Mouse (Mus musculus) neural tube, embryonic 15.5 days (tissue): ENCODE results near the gene Sac3d1. TPM values are rescaled to one million over a fixed set of nuclear protein-coding genes. Genes with fewer than 3 reads are reported as not detected.

ENCODE experiments used
- ATAC-seq: fragments of 200-750 bp; cut with Nextera tagmentation; 2 replicates; pipeline ENCODE4 v1.8.0; 2017; ENCODE audit warnings: mild to moderate bottlenecking, moderate TSS enrichment, moderate library complexity; ENCODE audit not compliant: low FRiP score
- H3K27ac ChIP-seq: fragments of 300-500 bp; sonication (generic); replicated peaks from 2 replicates; pipeline ENCODE4 v1.5.1; 2015; ENCODE audit warnings: mild to moderate bottlenecking, inconsistent platforms
- H3K27me3 ChIP-seq: fragments of 300-500 bp; sonication (generic); replicated peaks from 2 replicates; pipeline ENCODE4 v1.6.1; 2015; ENCODE audit warnings: inconsistent platforms
- H3K36me3 ChIP-seq: fragments of 300-500 bp; sonication (generic); 2 replicates; pipeline ENCODE4 v1.6.1; 2015; ENCODE audit warnings: inconsistent platforms
- H3K4me1 ChIP-seq: fragments of 300-500 bp; sonication (generic); 2 replicates; pipeline ENCODE4 v1.6.1; 2015; ENCODE audit warnings: inconsistent platforms
- H3K4me2 ChIP-seq: fragments of 300-500 bp; sonication (generic); 2 replicates; pipeline ENCODE4 v1.6.1; 2015; ENCODE audit warnings: inconsistent platforms, mild to moderate bottlenecking, moderate library complexity
- H3K4me3 ChIP-seq: fragments of 300-500 bp; sonication (generic); replicated peaks from 2 replicates; pipeline ENCODE4 v1.5.1; 2015; ENCODE audit warnings: mild to moderate bottlenecking, inconsistent platforms
- H3K9ac ChIP-seq: fragments of 300-500 bp; sonication (generic); replicated peaks from 2 replicates; pipeline ENCODE4 v1.6.1; 2015; ENCODE audit warnings: mild to moderate bottlenecking, inconsistent platforms
- H3K9me3 ChIP-seq: fragments of 300-500 bp; sonication (generic); replicated peaks from 2 replicates; pipeline ENCODE4 v1.6.1; 2016; ENCODE audit warnings: inconsistent platforms
- WGBS: fragments of 180-500 bp; shearing (Covaris S2); methylation state at CpG from one replicate; pipeline ENCODE4 v1.1.7; 2015; ENCODE audit warnings: mixed read lengths; 5-methylcytosine and 5-hydroxymethylcytosine counted together
- polyA plus RNA-seq: library from polyadenylated mRNA; unstranded; fragments of >200 nt; fragmentation: Nextera tagmentation; extraction: Ambion mirVana; gene quantifications from 2 replicates; pipeline ENCODE4 v1.2.1, GENCODE M21; 2015

Gene Sac3d1
- polyA plus RNA-seq, 1 experiment from 2014 or later: 52.7 TPM

- Histone ChIP-seq H3K27me3 (no peaks in the 10 kb centered on the region), H3K36me3 (peaks cover 26% of the 10 kb centered on the region), H3K4me3 (peak overlapping the region; percentile 62), H3K9me3 (no peaks in the 10 kb centered on the region), H3K4me1 (peaks cover 51% of the 10 kb centered on the region), H3K9ac (peak overlapping the region; percentile 91), H3K27ac (peak overlapping the region; percentile 93), H3K4me2 (peak overlapping the region; percentile 97)
- peak; percentile 84 for ATAC-seq
- under 1% methylated on average over 30 of the region's 30 CpGs for WGBS
These were observed 51.3 kb downstream of the Sac3d1 start for GRCm38 (mm10) chr19:6067011-6067723.

GRCm38 (mm10) chr19:6066571-6066970 lies 51.9 kb downstream of the Sac3d1 start:
- Histone ChIP-seq H3K27me3 (no peaks in the 10 kb centered on the region), H3K4me2 (peak overlapping the region; percentile 97), H3K9ac (peak overlapping the region; percentile 91), H3K27ac (peak overlapping the region; percentile 93), H3K36me3 (peaks cover 26% of the 10 kb centered on the region), H3K4me1 (peaks cover 57% of the 10 kb centered on the region), H3K9me3 (no peaks in the 10 kb centered on the region), H3K4me3 (peak overlapping the region; percentile 62)
- peak; percentile 6; the same call in 1 of the 2 replicates for ATAC-seq
- WGBS: 22% methylated on average over 5 of the region's 5 CpGs

Other genes starting within 250 kb of the Sac3d1 start
- gene Frmd8, start 243.4 kb downstream of the Sac3d1 start, polyA plus RNA-seq: 13.8 and 23.4 TPM in 2 replicates
- 2.0 and 3.9 TPM in 2 replicates for gene Slc25a45, start 240.8 kb downstream of the Sac3d1 start, polyA plus RNA-seq
- 8.9 and 10.0 TPM in 2 replicates for gene Tigd3, start 224.5 kb downstream of the Sac3d1 start, polyA plus RNA-seq
- 95.7 and 115 TPM in 2 replicates for gene Dpf2, start 205.6 kb downstream of the Sac3d1 start, polyA plus RNA-seq
- 19.3 and 20.9 TPM in 2 replicates for gene Cdc42ep2, start 193.8 kb downstream of the Sac3d1 start, polyA plus RNA-seq
- gene Pola2, start 154.4 kb downstream of the Sac3d1 start, polyA plus RNA-seq: 19.9 and 34.3 TPM in 2 replicates
- gene Slc22a20, start 132.5 kb downstream of the Sac3d1 start, polyA plus RNA-seq: not detected in 2 replicates
- gene Capn1, start 102.8 kb downstream of the Sac3d1 start, polyA plus RNA-seq: 6.4 and 12.3 TPM in 2 replicates
- gene Syvn1, start 72.1 kb downstream of the Sac3d1 start, polyA plus RNA-seq: 31.4 and 34.3 TPM in 2 replicates
- 60.1 and 66.9 TPM in 2 replicates for gene Mrpl49, start 60.9 kb downstream of the Sac3d1 start, polyA plus RNA-seq
- 522 and 591 TPM in 2 replicates for gene Fau, start 60.8 kb downstream of the Sac3d1 start, polyA plus RNA-seq
- gene Znhit2, start 57.5 kb downstream of the Sac3d1 start, polyA plus RNA-seq: 30.4 and 31.2 TPM in 2 replicates
- gene Tm7sf2, start 50.3 kb downstream of the Sac3d1 start, polyA plus RNA-seq: 51.2 and 61.6 TPM in 2 replicates
- gene Vps51, start 41.4 kb downstream of the Sac3d1 start, polyA plus RNA-seq: 80.8 and 83.8 TPM in 2 replicates
- not detected in 2 replicates for gene Tmem262, start 38.6 kb downstream of the Sac3d1 start, polyA plus RNA-seq
- gene Gm28374, start 36.4 kb downstream of the Sac3d1 start, polyA plus RNA-seq: 0.96 and 1.5 TPM in 2 replicates
- gene Zfpl1, start 33.7 kb downstream of the Sac3d1 start, polyA plus RNA-seq: 78.3 and 78.4 TPM in 2 replicates
- 4.9 and 15.5 TPM in 2 replicates for gene Cdca5, start 33.7 kb downstream of the Sac3d1 start, polyA plus RNA-seq
- not detected in 2 replicates for gene AC131692.1, start 24.2 kb downstream of the Sac3d1 start, polyA plus RNA-seq
- gene Naaladl1, start 12.9 kb downstream of the Sac3d1 start, polyA plus RNA-seq: 0.42 and 4.1 TPM in 2 replicates
- 59.6 and 62.2 TPM in 2 replicates for gene Snx15, start 9.7 kb upstream of the Sac3d1 start, polyA plus RNA-seq
- 0.42 TPM in 1 of 2 replicates, not detected in the other for gene Batf2, start 22.3 kb upstream of the Sac3d1 start, polyA plus RNA-seq
- 139 and 157 TPM in 2 replicates for gene Arl2, start 22.9 kb upstream of the Sac3d1 start, polyA plus RNA-seq
- gene Majin, start 65.7 kb upstream of the Sac3d1 start, polyA plus RNA-seq: not detected in 2 replicates
- gene Gpha2, start 107.7 kb upstream of the Sac3d1 start, polyA plus RNA-seq: 0.75 TPM in 1 of 2 replicates, not detected in the other
- 127 and 156 TPM in 2 replicates for gene Ppp2r5b, start 117.2 kb upstream of the Sac3d1 start, polyA plus RNA-seq
- gene Atg2a, start 123.0 kb upstream of the Sac3d1 start, polyA plus RNA-seq: 12.5 and 12.9 TPM in 2 replicates
- 80.6 and 87.7 TPM in 2 replicates for gene Ehd1, start 158.1 kb upstream of the Sac3d1 start, polyA plus RNA-seq
- 0.33 and 0.36 TPM in 2 replicates for gene Cdc42bpg, start 187.8 kb upstream of the Sac3d1 start, polyA plus RNA-seq
- gene Men1, start 216.3 kb upstream of the Sac3d1 start, polyA plus RNA-seq: 71.4 and 71.6 TPM in 2 replicates
- gene Map4k2, start 222.5 kb upstream of the Sac3d1 start, polyA plus RNA-seq: 21.9 and 22.2 TPM in 2 replicates
- gene Sf1, start 245.0 kb upstream of the Sac3d1 start, polyA plus RNA-seq: 88.7 and 104 TPM in 2 replicates